Mouse (Mus musculus): ENCODE measurements around the gene Def6. TPM values are rescaled to one million over a fixed set of nuclear protein-coding genes. Genes with fewer than 3 reads are reported as not detected.

Def6 gene
- polyA plus RNA-seq, 1 experiment from 2014 or later: 7.2 TPM

DNA sequence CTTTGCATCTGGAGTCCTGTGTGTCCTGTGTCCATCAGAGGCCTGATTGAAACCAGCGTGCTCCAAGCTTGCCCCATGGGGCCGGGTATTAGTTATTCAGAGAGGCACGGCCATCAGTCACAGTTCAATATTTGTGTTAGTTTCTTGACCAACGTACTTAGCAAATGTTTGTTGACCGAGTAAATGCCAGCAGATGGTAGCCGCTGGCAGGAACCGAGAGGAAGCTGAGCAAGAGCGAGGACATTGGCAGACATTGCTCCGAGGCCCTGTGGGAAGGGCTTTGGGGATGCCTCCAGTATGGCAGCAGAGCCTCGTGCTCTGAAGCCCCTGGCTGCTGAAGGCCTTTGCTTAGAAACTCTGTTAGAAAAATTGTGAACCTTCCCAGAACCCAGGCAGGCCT is 70.1 kb downstream of the Def6 start:
- peaks cover 48% of the 10 kb centered on the region for H3K4me1 ChIP-seq (ENCODE audit: insufficient read depth, low read length)
- ATAC-seq (ENCODE audit: low FRiP score, low TSS enrichment): no peak
- no peaks in the 10 kb centered on the region for H3K27me3 ChIP-seq (ENCODE audit: insufficient read depth, low read length)
- H3K9me3 ChIP-seq (ENCODE audit: low read length): no peaks in the 10 kb centered on the region
- no peak overlapping the region for H3K27ac ChIP-seq (ENCODE audit: low read length)
- 81% methylated on average over 10 of the region's 10 CpGs for WGBS
- no peak overlapping the region for H3K4me3 ChIP-seq (ENCODE audit: low read length)
- no peaks in the 10 kb centered on the region for H3K36me3 ChIP-seq (ENCODE audit: insufficient read depth, low read length)
- no peak overlapping the region for H3K9ac ChIP-seq (replicated peaks; ENCODE audit: low read length)
- H3K4me2 ChIP-seq (replicated peaks; ENCODE audit: low read depth, low read length): no peak overlapping the region

DNA sequence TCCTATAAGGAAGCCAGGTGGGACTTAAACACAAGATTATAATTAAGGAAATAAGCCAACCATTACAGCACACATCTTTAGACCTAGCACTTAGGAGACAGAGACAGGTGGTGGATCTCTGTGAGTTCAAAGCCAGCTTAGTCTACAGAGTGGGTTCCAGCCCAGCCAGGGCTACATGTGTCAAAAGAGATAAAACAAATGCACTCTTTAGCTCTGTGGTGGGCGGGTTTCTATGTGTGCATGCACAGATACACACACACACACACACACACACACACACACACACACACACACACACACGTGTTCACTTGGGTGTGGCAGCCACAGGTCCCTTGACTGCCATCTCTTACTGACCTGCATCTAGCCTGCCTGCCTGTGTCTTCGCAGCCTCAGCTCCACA is 70.6 kb downstream of the Def6 start:
- Histone ChIP-seq H3K9ac (replicated peaks; ENCODE audit: low read length) (no peak overlapping the region), H3K9me3 (ENCODE audit: low read length) (no peaks in the 10 kb centered on the region), H3K4me3 (ENCODE audit: low read length) (no peak overlapping the region), H3K27me3 (ENCODE audit: insufficient read depth, low read length) (no peaks in the 10 kb centered on the region), H3K36me3 (ENCODE audit: insufficient read depth, low read length) (no peaks in the 10 kb centered on the region), H3K4me1 (ENCODE audit: insufficient read depth, low read length) (peaks cover 50% of the 10 kb centered on the region), H3K4me2 (replicated peaks; ENCODE audit: low read depth, low read length) (no peak overlapping the region), H3K27ac (ENCODE audit: low read length) (peak overlapping the region; percentile 73; the same call in 1 of the 2 replicates)
- ATAC-seq (ENCODE audit: low FRiP score, low TSS enrichment): no peak
- WGBS: 72% methylated on average over 3 of the region's 3 CpGs

Other genes starting within 250 kb of the Def6 start
- gene Tcp11, start 127.1 kb upstream of the Def6 start, polyA plus RNA-seq (2015; fragmentation: Nextera tagmentation; extraction: Ambion mirVana): 6.4 and 7.6 TPM in 2 replicates
- gene Scube3, start 65.6 kb upstream of the Def6 start, polyA plus RNA-seq (2015; fragmentation: Nextera tagmentation; extraction: Ambion mirVana): 18.6 and 19.9 TPM in 2 replicates
- gene Zfp523, start 30.6 kb upstream of the Def6 start, polyA plus RNA-seq (2015; fragmentation: Nextera tagmentation; extraction: Ambion mirVana): 38.2 and 40.4 TPM in 2 replicates
- gene Ppard, start 24.9 kb downstream of the Def6 start, polyA plus RNA-seq (2015; fragmentation: Nextera tagmentation; extraction: Ambion mirVana): 2.1 and 2.2 TPM in 2 replicates
- 32.3 and 34.0 TPM in 2 replicates for gene Fance, start 105.7 kb downstream of the Def6 start, polyA plus RNA-seq (2015; fragmentation: Nextera tagmentation; extraction: Ambion mirVana)
- gene Rpl10a, start 120.7 kb downstream of the Def6 start, polyA plus RNA-seq (2015; fragmentation: Nextera tagmentation; extraction: Ambion mirVana): 543 and 653 TPM in 2 replicates
- gene Tead3, start 143.0 kb downstream of the Def6 start, polyA plus RNA-seq (2015; fragmentation: Nextera tagmentation; extraction: Ambion mirVana): 10.7 and 11.5 TPM in 2 replicates
- 6.4 and 8.7 TPM in 2 replicates for gene Tulp1, start 157.4 kb downstream of the Def6 start, polyA plus RNA-seq (2015; fragmentation: Nextera tagmentation; extraction: Ambion mirVana)

Data from kidney, embryonic 16.5 days (tissue).